Mouse (Mus musculus) ovary, postnatal 14 days (tissue): ENCODE data around the gene Olfr568.

Experiments used
- DNase-seq: peaks from one replicate; pipeline ENCODE4 v3.0.0; 2022; ENCODE audit warnings: low spot score

The Olfr568 gene

DNA sequence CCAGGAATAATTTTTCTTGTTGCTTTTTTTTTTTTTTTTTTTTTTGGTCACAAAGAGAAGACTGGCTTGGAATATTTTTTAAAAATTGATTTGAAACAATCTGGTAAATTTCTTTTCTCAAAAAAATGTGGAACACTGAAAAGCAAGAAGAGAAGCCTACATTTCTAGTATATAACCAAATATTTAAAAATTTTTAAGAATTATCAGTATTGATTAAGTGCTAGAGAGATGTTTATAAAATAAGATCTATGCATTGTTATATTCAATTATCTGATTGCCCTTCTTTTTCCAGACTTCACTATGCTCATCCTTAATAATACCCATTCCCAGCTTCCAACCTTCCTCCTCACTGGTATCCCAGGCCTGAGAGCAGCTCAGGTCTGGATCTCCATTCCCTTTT, at the start of gene Olfr568:
TSS of gene Olfr568 (plus strand) at position 301 of the 400 bp plus-strand sequence.
- DNase-seq = no peak

DNA sequence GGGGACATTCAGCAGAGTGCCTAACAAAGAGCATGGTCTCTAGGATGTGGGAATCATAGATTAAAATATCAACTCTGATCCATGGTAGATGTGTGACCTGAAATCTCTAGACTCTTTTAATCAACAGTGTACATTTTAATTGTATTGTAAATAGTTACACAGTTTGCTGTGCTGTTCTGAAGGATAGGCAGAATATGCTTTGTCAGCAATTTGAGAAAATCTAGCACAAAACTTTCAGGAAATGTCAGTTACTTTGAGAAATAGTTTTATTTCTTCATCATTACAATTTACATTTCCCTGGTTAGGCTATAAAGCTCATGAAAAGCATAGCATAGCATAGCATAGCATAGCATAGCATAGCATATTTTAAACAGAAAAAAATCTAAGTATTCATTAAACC, 21.1 kb upstream of the Olfr568 start:
- DNase-seq = no peak

DNA sequence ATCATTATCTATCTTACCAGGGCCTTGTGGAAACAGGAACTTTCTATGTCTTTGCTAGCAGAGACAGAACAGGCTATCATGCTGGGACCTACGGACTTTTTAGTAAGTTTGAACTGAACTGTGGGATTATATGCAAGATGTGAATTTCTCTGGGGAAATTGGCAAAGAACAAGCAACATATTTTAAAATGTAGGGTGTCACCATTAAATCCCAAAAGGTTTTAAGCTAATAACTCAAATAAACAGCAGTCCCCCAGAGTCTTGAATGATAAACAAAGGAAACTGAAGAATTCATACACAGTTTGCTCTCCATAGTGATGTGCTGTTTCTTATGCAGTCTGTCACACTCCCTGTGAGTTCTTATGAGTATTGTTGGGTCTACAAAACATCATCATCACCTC, 18.3 kb upstream of the Olfr568 start, which contains the start of gene Olfr566:
TSS of gene Olfr566 (minus strand) at position 101 of the 400 bp plus-strand sequence.
- no peak for DNase-seq

- DNase-seq = no peak
These were observed 13.9 kb downstream of the Olfr568 start, which contains the start of gene Olfr569 for GRCm38 (mm10) chr7:102890782-102891181. Gene Olfr569 (minus strand): TSS chr7:102890882.

GRCm38 (mm10) chr7:102915261-102915660, 38.3 kb downstream of the Olfr568 start:
- no peak for DNase-seq

DNA sequence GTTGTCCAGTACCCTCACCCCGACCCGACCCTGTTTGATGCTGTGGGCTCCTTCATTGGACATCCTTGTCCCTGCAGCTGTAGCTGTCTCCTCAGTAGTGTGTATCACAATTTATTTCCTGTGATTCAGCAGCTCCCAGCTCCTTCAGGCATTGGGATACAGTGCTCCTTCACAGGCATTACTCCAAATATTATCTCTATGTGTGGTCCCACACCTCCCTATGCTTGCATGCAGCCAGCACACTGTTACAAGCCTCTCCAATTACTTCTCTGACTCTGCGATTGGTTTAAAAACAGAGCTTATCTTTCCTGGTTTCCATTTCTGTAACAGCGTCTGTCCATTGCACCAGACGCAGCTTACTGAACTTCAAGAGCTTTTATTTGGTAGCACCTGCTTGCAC, 39.5 kb downstream of the Olfr568 start:
- DNase-seq = no peak

DNA sequence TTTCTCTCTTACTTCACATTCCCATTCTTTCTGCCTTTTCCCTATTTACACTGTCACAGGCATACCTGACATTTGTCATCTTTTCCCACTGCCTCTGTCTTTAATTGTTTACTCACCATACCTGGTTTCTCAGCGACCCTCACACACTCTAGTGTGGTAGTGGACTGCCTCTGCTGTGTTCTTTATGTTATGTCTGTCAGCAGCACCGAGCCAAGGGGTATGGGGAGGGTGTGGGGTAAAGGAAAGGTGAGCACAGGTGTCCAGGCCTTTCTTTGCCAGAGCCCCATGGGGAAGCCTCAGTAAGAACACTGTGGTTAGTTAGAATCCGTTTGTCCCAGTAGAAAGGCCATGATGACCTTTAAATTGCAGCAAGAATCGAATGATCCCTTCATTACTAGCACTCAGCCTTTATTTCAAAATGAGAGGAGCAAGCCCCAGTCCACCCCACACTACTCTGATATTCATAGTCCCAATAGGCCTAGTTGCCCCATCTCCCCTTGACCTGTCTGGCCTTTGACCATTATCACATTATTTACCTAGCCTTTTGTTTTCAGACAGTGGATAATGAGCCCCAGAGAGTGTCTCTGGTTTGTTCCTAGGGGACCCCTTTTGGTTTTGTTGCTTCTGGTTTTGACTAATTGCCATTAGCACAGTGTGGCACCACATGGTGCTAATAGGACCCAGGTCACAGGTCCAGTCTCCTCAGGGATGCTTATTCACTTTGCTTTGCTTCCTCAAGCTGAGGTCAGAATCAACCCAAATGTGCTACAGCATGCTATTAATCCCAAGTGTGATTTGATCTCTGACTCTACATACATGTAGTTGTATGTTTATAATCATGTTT, 40.3 kb downstream of the Olfr568 start, which contains the start of gene Olfr571:
TSS of gene Olfr571 (minus strand) at position 505 of the 844 bp plus-strand sequence.
- no peak for DNase-seq

- DNase-seq = peak; percentile 22
These were observed 42.7 kb downstream of the Olfr568 start for GRCm38 (mm10) chr7:102919632-102920031.

DNA sequence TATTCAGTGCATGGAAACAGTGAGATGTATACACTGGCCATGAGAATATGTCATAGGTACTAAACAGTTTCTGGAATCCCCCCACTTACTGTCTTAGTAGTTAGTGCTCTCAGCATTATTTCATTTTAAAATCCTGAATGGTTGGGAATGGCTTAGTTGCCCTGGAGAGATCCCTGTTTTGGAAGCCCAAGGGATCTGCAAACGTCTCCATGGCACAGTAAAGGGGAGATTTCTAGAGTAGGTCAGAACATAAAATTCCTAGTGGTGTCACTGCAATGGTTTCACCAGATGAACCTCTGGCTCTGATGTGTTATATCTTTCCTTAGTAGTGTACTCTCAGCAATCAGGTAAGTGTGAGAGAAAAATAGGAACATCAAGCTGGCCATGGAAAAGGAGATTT, 47.2 kb downstream of the Olfr568 start, which contains the start of gene Olfr572:
TSS of gene Olfr572 (plus strand) at position 301 of the 400 bp plus-strand sequence.
- no peak for DNase-seq

DNA sequence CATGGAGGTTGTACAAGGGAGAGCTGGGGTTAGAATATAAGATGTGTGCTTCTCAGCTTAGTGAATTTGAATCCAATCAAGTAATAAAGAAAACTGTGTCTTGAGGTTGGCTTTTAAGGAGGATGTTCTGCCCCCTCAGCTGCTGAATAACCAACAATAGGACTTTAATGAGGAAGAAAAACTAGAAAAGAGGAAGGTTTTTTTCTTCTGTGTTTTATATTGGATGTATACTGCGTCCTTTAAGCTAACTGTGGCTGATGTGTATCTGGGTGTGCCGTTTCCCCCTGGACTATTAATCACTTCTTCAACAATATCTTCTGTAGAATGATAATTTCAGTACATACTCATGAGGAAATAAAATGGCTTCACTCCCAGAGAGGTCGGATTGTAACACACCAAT, 50.2 kb downstream of the Olfr568 start:
- DNase-seq = no peak
